Mouse (Mus musculus): ENCODE measurements around the gene Magi1. TPM values are rescaled to one million over a fixed set of nuclear protein-coding genes. Genes with fewer than 3 reads are reported as not detected.
"Not testable (repeated sequence)": the region's sequence is repeated elsewhere in the genome, so short reads cannot be mapped to it uniquely, and the experiment has no call there.

Magi1 gene
- total and polyA plus RNA-seq, 2 experiments, result 4.9 to 17.7 TPM

DNA sequence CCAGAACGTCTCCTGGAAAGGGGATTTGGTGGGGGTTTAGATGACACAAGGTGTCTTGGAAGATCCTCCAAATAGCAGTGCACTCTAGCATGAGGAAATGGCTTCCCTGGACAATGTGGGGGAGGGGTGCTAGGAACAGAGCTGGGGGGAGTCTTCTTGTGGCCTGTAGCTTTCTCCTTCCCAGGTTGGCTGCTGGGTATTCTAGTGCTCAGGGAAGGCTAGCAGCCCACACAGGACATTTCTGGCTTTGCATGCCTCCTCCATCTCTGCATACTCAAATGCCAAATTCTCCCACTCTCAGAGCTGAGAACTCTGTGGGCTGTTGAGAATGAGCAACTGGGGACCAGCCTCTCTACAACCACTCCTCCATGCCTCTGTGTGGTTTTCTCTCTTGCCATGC, 622.6 kb downstream of the Magi1 start:
- TF ChIP-seq CTCF (IDR thresholded peaks at IDR 0.05; ENCODE audit: low read depth, low read length) (no peak), POLR2A (IDR thresholded peaks at IDR 0.05; ENCODE audit: extremely low read depth, insufficient read depth, low read length) (no peak)
- Histone ChIP-seq H3K79me2 (ENCODE audit: control insufficient read depth, insufficient read depth, low read length) (no peaks in the 10 kb centered on the region), H3K4me3 (ENCODE audit: insufficient read depth, low read depth, low read length) (no peak overlapping the region), H3K36me3 (ENCODE audit: control insufficient read depth, insufficient read depth, low read length) (no peaks in the 10 kb centered on the region), H3K27ac (replicated peaks; ENCODE audit: insufficient read depth, low read depth, low read length) (no peak overlapping the region), H3K27me3 (ENCODE audit: control insufficient read depth, insufficient read depth, low read length) (no peaks in the 10 kb centered on the region), H3K4me1 (ENCODE audit: control insufficient read depth, insufficient read depth, low read length) (no peaks in the 10 kb centered on the region), H3K9ac (ENCODE audit: low read depth, low read length) (no peak overlapping the region)
- no peak for DNase-seq (ENCODE audit: extremely low read depth, low read depth, low spot score)
- WGBS, result 81% methylated on average over 1 of the region's 1 CpGs

DNA sequence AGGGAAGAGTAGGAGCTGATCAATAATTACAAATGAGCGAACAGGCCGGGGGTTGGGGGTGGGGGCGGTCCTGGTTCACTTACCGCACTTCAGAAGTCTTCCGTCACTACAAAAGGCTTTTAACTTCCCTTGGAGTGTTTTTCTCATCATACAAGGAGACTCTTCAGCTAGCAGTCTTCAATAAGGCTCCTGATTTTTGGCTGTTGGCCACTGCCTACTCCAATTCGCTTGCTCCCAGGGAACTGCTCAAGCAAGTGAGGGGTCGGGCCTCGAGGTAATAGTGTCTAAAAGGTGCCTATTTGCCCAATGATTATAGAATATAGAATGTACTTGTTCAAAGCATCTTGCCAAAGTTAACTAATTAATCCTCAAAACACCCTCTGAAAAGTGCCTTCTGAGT, 624.2 kb downstream of the Magi1 start:
- WGBS, result 72% methylated on average over 8 of the region's 8 CpGs
- Histone ChIP-seq H3K36me3 (ENCODE audit: control insufficient read depth, insufficient read depth, low read length) (no peaks in the 10 kb centered on the region), H3K27me3 (ENCODE audit: control insufficient read depth, insufficient read depth, low read length) (no peaks in the 10 kb centered on the region), H3K27ac (replicated peaks; ENCODE audit: insufficient read depth, low read depth, low read length) (no peak overlapping the region), H3K79me2 (ENCODE audit: control insufficient read depth, insufficient read depth, low read length) (no peaks in the 10 kb centered on the region), H3K4me3 (ENCODE audit: insufficient read depth, low read depth, low read length) (no peak overlapping the region), H3K4me1 (ENCODE audit: control insufficient read depth, insufficient read depth, low read length) (no peaks in the 10 kb centered on the region), H3K9ac (ENCODE audit: low read depth, low read length) (no peak overlapping the region)
- DNase-seq (ENCODE audit: extremely low read depth, low read depth, low spot score), result no peak
- TF ChIP-seq CTCF (IDR thresholded peaks at IDR 0.05; ENCODE audit: low read depth, low read length) (no peak), POLR2A (IDR thresholded peaks at IDR 0.05; ENCODE audit: extremely low read depth, insufficient read depth, low read length) (no peak)

- peak; percentile 22 for DNase-seq (ENCODE audit: extremely low read depth, low read depth, low spot score)
- WGBS, result 37% methylated on average over 13 of the region's 13 CpGs
- TF ChIP-seq POLR2A (IDR thresholded peaks at IDR 0.05; ENCODE audit: extremely low read depth, insufficient read depth, low read length), result no peak
- TF ChIP-seq CTCF (IDR thresholded peaks at IDR 0.05; ENCODE audit: low read depth, low read length), result peak; percentile 94
- H3K36me3 ChIP-seq (ENCODE audit: control insufficient read depth, insufficient read depth, low read length), result no peaks in the 10 kb centered on the region
- H3K27ac ChIP-seq (replicated peaks; ENCODE audit: insufficient read depth, low read depth, low read length), result no peak overlapping the region
- H3K4me1 ChIP-seq (ENCODE audit: control insufficient read depth, insufficient read depth, low read length), result no peaks in the 10 kb centered on the region
- H3K79me2 ChIP-seq (ENCODE audit: control insufficient read depth, insufficient read depth, low read length), result no peaks in the 10 kb centered on the region
- no peak overlapping the region for H3K4me3 ChIP-seq (ENCODE audit: insufficient read depth, low read depth, low read length)
- H3K9ac ChIP-seq (ENCODE audit: low read depth, low read length), result no peak overlapping the region
- no peaks in the 10 kb centered on the region for H3K27me3 ChIP-seq (ENCODE audit: control insufficient read depth, insufficient read depth, low read length)
Measured at GRCm38 (mm10) chr6:93657187-93657974, 626.3 kb downstream of the Magi1 start.

DNA sequence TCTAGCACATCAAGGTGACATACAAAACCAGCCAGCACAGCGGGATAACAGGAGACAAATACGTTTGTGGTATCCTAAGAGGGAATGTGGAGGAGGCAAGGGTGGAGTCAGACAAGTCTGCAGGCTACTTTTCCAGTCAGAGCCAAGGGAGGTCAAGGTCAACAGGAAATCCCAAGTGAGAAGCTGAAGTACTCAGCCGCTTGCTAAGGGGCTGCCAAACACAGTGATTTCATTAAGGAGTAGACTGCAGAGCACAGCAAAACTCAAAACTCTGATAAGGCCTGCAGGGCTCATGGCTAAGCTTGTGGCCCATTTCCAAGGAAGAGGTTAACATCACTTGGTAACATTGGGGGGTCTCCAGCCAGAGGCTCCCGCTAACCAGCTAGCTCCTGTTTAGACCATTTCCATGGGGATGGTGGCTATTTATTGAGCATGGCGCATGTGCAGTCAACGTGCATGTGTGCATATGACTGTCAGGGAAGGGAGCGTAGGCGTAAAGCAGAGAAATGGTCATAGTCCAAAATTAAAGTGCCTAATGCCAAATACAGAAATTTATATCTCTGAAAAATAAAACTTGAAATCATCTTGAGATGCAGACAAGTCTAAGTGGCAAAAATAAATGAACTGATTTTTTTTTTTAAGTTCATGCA, 635.0 kb downstream of the Magi1 start:
- Histone ChIP-seq H3K79me2 (ENCODE audit: control insufficient read depth, insufficient read depth, low read length) (no peaks in the 10 kb centered on the region), H3K9ac (ENCODE audit: low read depth, low read length) (no peak overlapping the region), H3K36me3 (ENCODE audit: control insufficient read depth, insufficient read depth, low read length) (no peaks in the 10 kb centered on the region), H3K4me3 (ENCODE audit: insufficient read depth, low read depth, low read length) (no peak overlapping the region), H3K27me3 (ENCODE audit: control insufficient read depth, insufficient read depth, low read length) (no peaks in the 10 kb centered on the region), H3K4me1 (ENCODE audit: control insufficient read depth, insufficient read depth, low read length) (no peaks in the 10 kb centered on the region), H3K27ac (replicated peaks; ENCODE audit: insufficient read depth, low read depth, low read length) (no peak overlapping the region)
- DNase-seq (ENCODE audit: extremely low read depth, low read depth, low spot score), result peak; percentile 26
- WGBS, result 73% methylated on average over 8 of the region's 8 CpGs
- TF ChIP-seq CTCF (IDR thresholded peaks at IDR 0.05; ENCODE audit: low read depth, low read length) (no peak), POLR2A (IDR thresholded peaks at IDR 0.05; ENCODE audit: extremely low read depth, insufficient read depth, low read length) (no peak)

- not testable (repeated sequence) for H3K27me3 ChIP-seq (ENCODE audit: control insufficient read depth, insufficient read depth, low read length); H3K4me3 ChIP-seq (ENCODE audit: insufficient read depth, low read depth, low read length); H3K79me2 ChIP-seq (ENCODE audit: control insufficient read depth, insufficient read depth, low read length); DNase-seq (ENCODE audit: extremely low read depth, low read depth, low spot score); H3K36me3 ChIP-seq (ENCODE audit: control insufficient read depth, insufficient read depth, low read length); H3K9ac ChIP-seq (ENCODE audit: low read depth, low read length); H3K4me1 ChIP-seq (ENCODE audit: control insufficient read depth, insufficient read depth, low read length); H3K27ac ChIP-seq (replicated peaks; ENCODE audit: insufficient read depth, low read depth, low read length)
- 81% methylated on average over 5 of the region's 5 CpGs for WGBS
Measured at GRCm38 (mm10) chr6:93629735-93630291, 653.9 kb downstream of the Magi1 start.

DNA sequence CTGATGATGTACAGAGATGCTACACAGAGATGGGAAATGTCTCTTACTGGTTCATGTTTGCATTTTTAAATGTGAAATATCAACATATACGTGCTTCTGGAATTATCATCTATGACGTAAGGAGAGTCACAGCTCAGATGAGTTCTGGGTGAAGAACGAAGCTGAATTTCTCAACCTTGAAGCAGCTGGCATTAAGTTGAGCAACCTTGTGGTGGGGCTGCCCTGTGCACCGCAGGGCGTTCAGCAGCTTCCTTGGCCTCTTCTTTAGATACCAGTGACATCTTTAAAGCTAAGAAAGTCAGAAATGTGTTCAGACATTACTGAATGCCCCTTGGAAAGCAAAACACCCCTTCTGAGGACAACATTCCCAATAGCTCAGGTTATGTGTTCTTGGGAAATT, 656.5 kb downstream of the Magi1 start:
- Histone ChIP-seq H3K27me3 (ENCODE audit: control insufficient read depth, insufficient read depth, low read length) (no peaks in the 10 kb centered on the region), H3K79me2 (ENCODE audit: control insufficient read depth, insufficient read depth, low read length) (no peaks in the 10 kb centered on the region), H3K4me1 (ENCODE audit: control insufficient read depth, insufficient read depth, low read length) (no peaks in the 10 kb centered on the region), H3K9ac (ENCODE audit: low read depth, low read length) (no peak overlapping the region), H3K36me3 (ENCODE audit: control insufficient read depth, insufficient read depth, low read length) (no peaks in the 10 kb centered on the region), H3K4me3 (ENCODE audit: insufficient read depth, low read depth, low read length) (no peak overlapping the region), H3K27ac (replicated peaks; ENCODE audit: insufficient read depth, low read depth, low read length) (no peak overlapping the region)
- WGBS, result 88% methylated on average over 5 of the region's 5 CpGs
- TF ChIP-seq CTCF (IDR thresholded peaks at IDR 0.05; ENCODE audit: low read depth, low read length) (no peak), POLR2A (IDR thresholded peaks at IDR 0.05; ENCODE audit: extremely low read depth, insufficient read depth, low read length) (no peak)
- no peak for DNase-seq (ENCODE audit: extremely low read depth, low read depth, low spot score)

Other genes with a start within 250 kb of the Magi1 start
- 5.7 and 6.5 TPM in 2 replicates for gene Slc25a26, start 216.4 kb upstream of the Magi1 start, total RNA-seq (2014; rRNA removed)
- gene Slc25a26, start 216.4 kb upstream of the Magi1 start, polyA plus RNA-seq (2012; rRNA removed), result 7.9 and 9.7 TPM in 2 replicates